Mouse (Mus musculus) C2C12 (cell line): ENCODE data around the gene Arl14.

ENCODE experiments used
- CTCF ChIP-seq: IDR thresholded peaks from one replicate; pipeline ENCODE4 v1.5.1; 2011; ENCODE audit not compliant: control insufficient read depth, insufficient read depth, insufficient read length
- FOSL1 ChIP-seq: IDR thresholded peaks from one replicate; pipeline ENCODE4 v1.8.0; 2011; ENCODE audit warnings: mild to moderate bottlenecking, low read length; ENCODE audit not compliant: poor library complexity, insufficient read depth, severe bottlenecking
- MYOD1 ChIP-seq: IDR thresholded peaks from one replicate; pipeline ENCODE4 v1.6.1; 2011; ENCODE audit warnings: low read depth; ENCODE audit not compliant: control insufficient read depth, insufficient read length

DNA sequence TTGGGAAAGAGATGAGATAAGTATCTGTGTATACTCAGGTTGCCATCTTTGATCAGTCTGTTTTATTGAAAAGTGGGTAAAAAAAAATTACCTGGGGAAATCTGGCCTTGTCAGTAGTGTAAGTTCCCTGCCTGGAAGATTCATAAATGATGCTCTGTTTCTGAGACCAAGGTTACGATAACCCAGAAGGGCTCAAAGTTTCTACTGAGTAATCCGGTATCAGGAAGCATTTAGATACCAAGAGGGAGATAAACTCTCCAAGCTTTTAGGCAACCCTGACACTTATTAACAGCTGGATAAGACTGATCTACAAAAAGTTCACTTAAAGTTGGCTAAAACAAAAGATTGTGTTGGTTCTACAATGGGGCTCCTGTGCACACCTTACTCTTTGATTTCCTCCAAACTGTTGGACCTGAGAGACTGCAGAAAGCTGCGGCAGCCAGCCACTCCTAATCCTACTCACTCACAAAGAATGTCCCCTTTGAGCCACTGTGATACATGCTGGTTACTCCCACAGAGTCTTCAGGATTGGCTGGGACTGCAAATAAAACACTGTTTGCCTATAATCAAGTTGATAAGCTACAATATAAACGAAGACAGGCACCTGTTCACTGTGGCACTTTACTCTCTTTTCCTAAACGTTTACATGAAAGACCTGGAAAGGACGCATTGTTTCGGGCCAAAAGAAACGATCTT is at the start of gene Arl14:
- no peak for TF ChIP-seq CTCF
- TF ChIP-seq FOSL1: no peak
- TF ChIP-seq MYOD1: no peak
